Mouse (Mus musculus): ENCODE measurements around the gene Pipox. TPM values are rescaled to one million over a fixed set of nuclear protein-coding genes. Genes with fewer than 3 reads are reported as not detected.

The Pipox gene
- polyA plus RNA-seq, 1 experiment, result 6.5 TPM

- no peak overlapping the region for H3K27ac ChIP-seq (ENCODE audit: control insufficient read depth, insufficient read depth, low read length)
- H3K36me3 ChIP-seq (ENCODE audit: control insufficient read depth, insufficient read depth, low read length), result no peaks in the 10 kb centered on the region
- TF ChIP-seq POLR2A (IDR thresholded peaks at IDR 0.05; ENCODE audit: control insufficient read depth, extremely low read depth, insufficient read depth, low read length, poor library complexity), result no peak
- TF ChIP-seq CTCF (IDR thresholded peaks at IDR 0.05; ENCODE audit: borderline replicate concordance, control insufficient read depth, extremely low read depth, insufficient read depth, low read length, poor library complexity), result no peak
- H3K4me3 ChIP-seq (ENCODE audit: control insufficient read depth, insufficient read depth, low read length), result no peak overlapping the region
- no peaks in the 10 kb centered on the region for H3K27me3 ChIP-seq (ENCODE audit: control insufficient read depth, insufficient read depth, low read length)
- no peak for DNase-seq
- WGBS, result 86% methylated on average over 5 of the region's 5 CpGs
- peaks cover 17% of the 10 kb centered on the region for H3K4me1 ChIP-seq (replicated peaks; ENCODE audit: control insufficient read depth, insufficient read depth, low read length)
Measured at GRCm38 (mm10) chr11:77875269-77875668, 18.6 kb downstream of the Pipox start.

DNA sequence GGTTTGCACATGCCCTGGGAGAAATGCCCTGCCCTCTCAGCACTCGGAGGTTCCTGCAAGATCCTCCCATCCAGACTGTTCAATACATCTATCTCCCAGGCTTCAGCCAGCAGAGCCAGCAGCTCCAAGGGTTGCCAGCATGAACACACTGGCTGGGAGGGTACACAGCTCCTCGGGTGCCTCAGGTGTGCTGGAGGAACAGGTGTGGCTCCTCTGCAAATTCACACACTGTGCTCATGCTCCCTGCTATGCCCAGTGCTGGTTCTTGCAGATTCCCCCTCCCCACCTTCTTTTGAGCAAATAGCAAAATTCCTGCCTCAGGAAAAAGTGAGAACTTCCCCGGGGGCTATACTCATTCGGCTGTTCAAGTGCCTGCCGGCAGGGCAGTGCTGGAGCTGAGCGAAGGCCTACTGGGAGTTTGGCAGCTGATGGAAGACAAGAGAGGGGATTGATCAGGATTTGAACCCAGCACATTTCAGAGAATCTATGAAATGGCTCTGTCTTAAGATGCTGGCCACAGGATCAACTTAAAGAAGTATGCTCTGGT lies 19.1 kb downstream of the Pipox start:
- H3K27me3 ChIP-seq (ENCODE audit: control insufficient read depth, insufficient read depth, low read length), result no peaks in the 10 kb centered on the region
- TF ChIP-seq POLR2A (IDR thresholded peaks at IDR 0.05; ENCODE audit: control insufficient read depth, extremely low read depth, insufficient read depth, low read length, poor library complexity), result no peak
- TF ChIP-seq CTCF (IDR thresholded peaks at IDR 0.05; ENCODE audit: borderline replicate concordance, control insufficient read depth, extremely low read depth, insufficient read depth, low read length, poor library complexity), result no peak; the same call in 1 of the 2 replicates
- H3K27ac ChIP-seq (ENCODE audit: control insufficient read depth, insufficient read depth, low read length), result no peak overlapping the region
- WGBS, result 91% methylated on average over 6 of the region's 6 CpGs
- H3K4me3 ChIP-seq (ENCODE audit: control insufficient read depth, insufficient read depth, low read length), result no peak overlapping the region
- H3K36me3 ChIP-seq (ENCODE audit: control insufficient read depth, insufficient read depth, low read length), result no peaks in the 10 kb centered on the region
- peaks cover 17% of the 10 kb centered on the region for H3K4me1 ChIP-seq (replicated peaks; ENCODE audit: control insufficient read depth, insufficient read depth, low read length)
- no peak for DNase-seq

- WGBS, result 35% methylated on average over 3 of the region's 3 CpGs
- TF ChIP-seq POLR2A (IDR thresholded peaks at IDR 0.05; ENCODE audit: control insufficient read depth, extremely low read depth, insufficient read depth, low read length, poor library complexity) (no peak), CTCF (IDR thresholded peaks at IDR 0.05; ENCODE audit: borderline replicate concordance, control insufficient read depth, extremely low read depth, insufficient read depth, low read length, poor library complexity) (no peak)
- H3K27ac ChIP-seq (ENCODE audit: control insufficient read depth, insufficient read depth, low read length), result no peak overlapping the region
- no peaks in the 10 kb centered on the region for H3K36me3 ChIP-seq (ENCODE audit: control insufficient read depth, insufficient read depth, low read length)
- H3K27me3 ChIP-seq (ENCODE audit: control insufficient read depth, insufficient read depth, low read length), result no peaks in the 10 kb centered on the region
- no peak for DNase-seq
- H3K4me3 ChIP-seq (ENCODE audit: control insufficient read depth, insufficient read depth, low read length), result no peak overlapping the region
- H3K4me1 ChIP-seq (replicated peaks; ENCODE audit: control insufficient read depth, insufficient read depth, low read length), result peaks cover 24% of the 10 kb centered on the region
Measured at GRCm38 (mm10) chr11:77873116-77873515, 20.8 kb downstream of the Pipox start.

DNA sequence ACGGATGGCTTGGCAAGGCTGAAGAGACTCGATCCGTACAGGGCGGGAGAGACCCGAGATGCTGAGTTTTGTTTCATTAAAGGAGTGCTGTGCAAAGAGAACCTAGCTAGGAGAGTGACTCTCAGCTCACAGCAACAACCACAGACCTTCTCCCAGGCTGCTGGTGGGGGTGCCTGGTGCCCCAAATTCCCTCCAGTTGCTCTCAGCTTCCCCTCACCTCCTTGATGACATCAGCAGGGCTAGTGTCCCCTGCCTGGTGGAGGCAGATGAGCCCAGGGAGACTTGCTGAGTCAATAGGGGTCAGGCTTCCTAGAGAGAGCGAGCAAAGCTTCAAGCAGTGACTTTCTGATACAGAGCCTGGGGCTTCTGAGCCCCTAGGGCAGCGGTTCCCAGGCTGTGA lies 21.2 kb downstream of the Pipox start:
- Histone ChIP-seq H3K27ac (ENCODE audit: control insufficient read depth, insufficient read depth, low read length) (no peak overlapping the region), H3K4me3 (ENCODE audit: control insufficient read depth, insufficient read depth, low read length) (no peak overlapping the region), H3K36me3 (ENCODE audit: control insufficient read depth, insufficient read depth, low read length) (no peaks in the 10 kb centered on the region), H3K27me3 (ENCODE audit: control insufficient read depth, insufficient read depth, low read length) (no peaks in the 10 kb centered on the region), H3K4me1 (replicated peaks; ENCODE audit: control insufficient read depth, insufficient read depth, low read length) (peaks cover 24% of the 10 kb centered on the region)
- TF ChIP-seq CTCF (IDR thresholded peaks at IDR 0.05; ENCODE audit: borderline replicate concordance, control insufficient read depth, extremely low read depth, insufficient read depth, low read length, poor library complexity) (no peak; the same call in 1 of the 2 replicates), POLR2A (IDR thresholded peaks at IDR 0.05; ENCODE audit: control insufficient read depth, extremely low read depth, insufficient read depth, low read length, poor library complexity) (no peak)
- WGBS, result 51% methylated on average over 7 of the region's 7 CpGs
- DNase-seq, result no peak

- Histone ChIP-seq H3K36me3 (ENCODE audit: control insufficient read depth, insufficient read depth, low read length) (no peaks in the 10 kb centered on the region), H3K27ac (ENCODE audit: control insufficient read depth, insufficient read depth, low read length) (no peak overlapping the region), H3K4me1 (replicated peaks; ENCODE audit: control insufficient read depth, insufficient read depth, low read length) (peaks cover 24% of the 10 kb centered on the region), H3K27me3 (ENCODE audit: control insufficient read depth, insufficient read depth, low read length) (no peaks in the 10 kb centered on the region), H3K4me3 (ENCODE audit: control insufficient read depth, insufficient read depth, low read length) (no peak overlapping the region)
- WGBS, result 60% methylated on average over 11 of the region's 11 CpGs
- no peak for DNase-seq
- TF ChIP-seq CTCF (IDR thresholded peaks at IDR 0.05; ENCODE audit: borderline replicate concordance, control insufficient read depth, extremely low read depth, insufficient read depth, low read length, poor library complexity), result peak; percentile 13; the same call in 1 of the 2 replicates
- no peak for TF ChIP-seq POLR2A (IDR thresholded peaks at IDR 0.05; ENCODE audit: control insufficient read depth, extremely low read depth, insufficient read depth, low read length, poor library complexity)
Measured at GRCm38 (mm10) chr11:77872236-77872635, 21.7 kb downstream of the Pipox start.

- Histone ChIP-seq H3K4me3 (ENCODE audit: control insufficient read depth, insufficient read depth, low read length) (no peak overlapping the region), H3K36me3 (ENCODE audit: control insufficient read depth, insufficient read depth, low read length) (no peaks in the 10 kb centered on the region), H3K27me3 (ENCODE audit: control insufficient read depth, insufficient read depth, low read length) (no peaks in the 10 kb centered on the region), H3K27ac (ENCODE audit: control insufficient read depth, insufficient read depth, low read length) (no peak overlapping the region), H3K4me1 (replicated peaks; ENCODE audit: control insufficient read depth, insufficient read depth, low read length) (peaks cover 17% of the 10 kb centered on the region)
- DNase-seq, result no peak
- TF ChIP-seq POLR2A (IDR thresholded peaks at IDR 0.05; ENCODE audit: control insufficient read depth, extremely low read depth, insufficient read depth, low read length, poor library complexity) (no peak), CTCF (IDR thresholded peaks at IDR 0.05; ENCODE audit: borderline replicate concordance, control insufficient read depth, extremely low read depth, insufficient read depth, low read length, poor library complexity) (no peak)
- WGBS, result 81% methylated on average over 4 of the region's 4 CpGs
Measured at GRCm38 (mm10) chr11:77871436-77871835, 22.5 kb downstream of the Pipox start.
